Mouse (Mus musculus): ENCODE measurements at regions not wholly inside any gene's neighbourhood (a gene's known extent, or its start where the extent isn't known, plus 50 kb on each side); places are given as distances from the start of the nearest gene placed in this dataset.

- no peak for TF ChIP-seq CTCF (IDR thresholded peaks at IDR 0.05; ENCODE audit: low read depth)
- no peak for TF ChIP-seq EP300 (IDR thresholded peaks at IDR 0.05; ENCODE audit: low read depth)
- Histone ChIP-seq H3K27me3 (ENCODE audit: control insufficient read depth, insufficient read depth, low read length) (no peaks in the 10 kb centered on the region), H3K4me1 (replicated peaks; ENCODE audit: control insufficient read depth in 2 of 2, insufficient read depth in 2 of 2, low read length in 1 of 2) (no peaks in the 10 kb centered on the region), H3K36me3 (replicated peaks; ENCODE audit: control insufficient read depth, insufficient read depth, low read depth) (no peaks in the 10 kb centered on the region), H3K27ac (no peak overlapping the region), H3K9me3 (ENCODE audit: control insufficient read depth, low read length) (no peaks in the 10 kb centered on the region), H3K9ac (replicated peaks) (no peak overlapping the region), H3K4me3 (ENCODE audit: insufficient read depth in 1 of 2, low read depth in 2 of 2, low read length in 2 of 2) (no peak overlapping the region), H3K4me2 (ENCODE audit: low read depth) (no peak overlapping the region)
- ATAC-seq (ENCODE audit: insufficient read depth), result no peak
- WGBS (ENCODE audit: insufficient replicate concordance), result 31% methylated on average over 6 of the region's 6 CpGs
- no peak for DNase-seq (ENCODE audit: low read depth in 3 of 3, low spot score in 3 of 3)
These were observed 336.9 kb upstream of the Flrt2 start for GRCm38 (mm10) chr12:95355151-95355550.

- Histone ChIP-seq H3K4me3 (ENCODE audit: insufficient read depth in 1 of 2, low read depth in 2 of 2, low read length in 2 of 2) (no peak overlapping the region), H3K4me2 (ENCODE audit: low read depth) (no peak overlapping the region), H3K4me1 (replicated peaks; ENCODE audit: control insufficient read depth in 2 of 2, insufficient read depth in 2 of 2, low read length in 1 of 2) (no peaks in the 10 kb centered on the region), H3K9ac (replicated peaks) (no peak overlapping the region), H3K27me3 (ENCODE audit: control insufficient read depth, insufficient read depth, low read length) (no peaks in the 10 kb centered on the region), H3K27ac (no peak overlapping the region), H3K36me3 (replicated peaks; ENCODE audit: control insufficient read depth, insufficient read depth, low read depth) (no peaks in the 10 kb centered on the region), H3K9me3 (ENCODE audit: control insufficient read depth, low read length) (no peaks in the 10 kb centered on the region)
- DNase-seq (ENCODE audit: low read depth in 3 of 3, low spot score in 3 of 3) (no peak), ATAC-seq (ENCODE audit: insufficient read depth) (no peak)
- WGBS (ENCODE audit: insufficient replicate concordance), result 35% methylated on average over 3 of the region's 3 CpGs
- TF ChIP-seq EP300 (IDR thresholded peaks at IDR 0.05; ENCODE audit: low read depth), result no peak
- TF ChIP-seq CTCF (IDR thresholded peaks at IDR 0.05; ENCODE audit: low read depth), result no peak
These were observed 307.6 kb upstream of the Flrt2 start for GRCm38 (mm10) chr12:95384248-95384964.

- H3K9me3 ChIP-seq (ENCODE audit: control insufficient read depth, low read length), result no peaks in the 10 kb centered on the region
- H3K4me3 ChIP-seq (ENCODE audit: insufficient read depth in 1 of 2, low read depth in 2 of 2, low read length in 2 of 2), result no peak overlapping the region
- no peak overlapping the region for H3K27ac ChIP-seq
- no peak overlapping the region for H3K4me2 ChIP-seq (ENCODE audit: low read depth)
- no peaks in the 10 kb centered on the region for H3K36me3 ChIP-seq (replicated peaks; ENCODE audit: control insufficient read depth, insufficient read depth, low read depth)
- no peak overlapping the region for H3K9ac ChIP-seq (replicated peaks)
- no peak for TF ChIP-seq EP300 (IDR thresholded peaks at IDR 0.05; ENCODE audit: low read depth)
- TF ChIP-seq CTCF (IDR thresholded peaks at IDR 0.05; ENCODE audit: low read depth), result no peak
- WGBS (ENCODE audit: insufficient replicate concordance), result 53% methylated on average over 3 of the region's 3 CpGs
- no peaks in the 10 kb centered on the region for H3K27me3 ChIP-seq (ENCODE audit: control insufficient read depth, insufficient read depth, low read length)
- ATAC-seq (ENCODE audit: insufficient read depth), result no peak
- no peaks in the 10 kb centered on the region for H3K4me1 ChIP-seq (replicated peaks; ENCODE audit: control insufficient read depth in 2 of 2, insufficient read depth in 2 of 2, low read length in 1 of 2)
- DNase-seq (ENCODE audit: low read depth in 3 of 3, low spot score in 3 of 3), result no peak
These were observed 306.3 kb upstream of the Flrt2 start for GRCm38 (mm10) chr12:95385688-95386087.

GRCm38 (mm10) chr12:95388185-95388584 lies 303.8 kb upstream of the Flrt2 start:
- no peaks in the 10 kb centered on the region for H3K27me3 ChIP-seq (ENCODE audit: control insufficient read depth, insufficient read depth, low read length)
- no peak overlapping the region for H3K4me2 ChIP-seq (ENCODE audit: low read depth)
- 61% methylated on average over 2 of the region's 2 CpGs for WGBS (ENCODE audit: insufficient replicate concordance)
- DNase-seq (ENCODE audit: low read depth in 3 of 3, low spot score in 3 of 3) (no peak), ATAC-seq (ENCODE audit: insufficient read depth) (no peak)
- no peaks in the 10 kb centered on the region for H3K4me1 ChIP-seq (replicated peaks; ENCODE audit: control insufficient read depth in 2 of 2, insufficient read depth in 2 of 2, low read length in 1 of 2)
- H3K36me3 ChIP-seq (replicated peaks; ENCODE audit: control insufficient read depth, insufficient read depth, low read depth), result no peaks in the 10 kb centered on the region
- H3K4me3 ChIP-seq (ENCODE audit: insufficient read depth in 1 of 2, low read depth in 2 of 2, low read length in 2 of 2), result no peak overlapping the region
- no peaks in the 10 kb centered on the region for H3K9me3 ChIP-seq (ENCODE audit: control insufficient read depth, low read length)
- H3K9ac ChIP-seq (replicated peaks), result no peak overlapping the region
- no peak overlapping the region for H3K27ac ChIP-seq
- TF ChIP-seq EP300 (IDR thresholded peaks at IDR 0.05; ENCODE audit: low read depth), result no peak

GRCm38 (mm10) chr12:95392821-95393220 lies 299.2 kb upstream of the Flrt2 start:
- WGBS (ENCODE audit: insufficient replicate concordance), result 54% methylated on average over 1 of the region's 1 CpGs
- no peak for ATAC-seq (ENCODE audit: insufficient read depth)
- no peak overlapping the region for H3K9ac ChIP-seq (replicated peaks)
- no peak overlapping the region for H3K4me3 ChIP-seq (ENCODE audit: insufficient read depth in 1 of 2, low read depth in 2 of 2, low read length in 2 of 2)
- H3K9me3 ChIP-seq (ENCODE audit: control insufficient read depth, low read length), result no peaks in the 10 kb centered on the region
- no peak for DNase-seq (ENCODE audit: low read depth in 3 of 3, low spot score in 3 of 3)
- no peak overlapping the region for H3K4me2 ChIP-seq (ENCODE audit: low read depth)
- H3K4me1 ChIP-seq (replicated peaks; ENCODE audit: control insufficient read depth in 2 of 2, insufficient read depth in 2 of 2, low read length in 1 of 2), result no peaks in the 10 kb centered on the region
- no peak overlapping the region for H3K27ac ChIP-seq
- H3K27me3 ChIP-seq (ENCODE audit: control insufficient read depth, insufficient read depth, low read length), result no peaks in the 10 kb centered on the region
- no peaks in the 10 kb centered on the region for H3K36me3 ChIP-seq (replicated peaks; ENCODE audit: control insufficient read depth, insufficient read depth, low read depth)
- TF ChIP-seq EP300 (IDR thresholded peaks at IDR 0.05; ENCODE audit: low read depth) (no peak), CTCF (IDR thresholded peaks at IDR 0.05; ENCODE audit: low read depth) (no peak)

All from liver, embryonic 14.5 days (tissue).